1 mouse cellular context compared by ENCODE assay signal in genomic region chr12:4571864-4572263, GRCm38 (mm10).
TF ChIP-seq lines count a peak whose summit lies in the region.

No protein-coding gene starts in this region.

TF ChIP-seq in MEL, 35 proteins besides CTCF, POLR2A, EP300 and RAD21 (continued from another document):
- no peak for TF ChIP-seq POLR2AphosphoS5 (IDR thresholded peaks at IDR 0.05; ENCODE audit: borderline replicate concordance, low read depth, low read length)
- no peak for TF ChIP-seq NRF1 (IDR thresholded peaks at IDR 0.05; ENCODE audit: insufficient read depth, low read depth, low read length, poor library complexity, severe bottlenecking)
- TF ChIP-seq ELF1 (IDR thresholded peaks at IDR 0.05; ENCODE audit: low read depth, low read length) = 0 out of 2 replicates have a peak, but pooled peaks have one; percentile 6
- TF ChIP-seq CHD1 (IDR thresholded peaks at IDR 0.05; ENCODE audit: low read depth, low read length) = no peak
- peak; percentile 83 for TF ChIP-seq SMC3 (IDR thresholded peaks at IDR 0.05; ENCODE audit: low read depth, low read length)
- TF ChIP-seq MAZ (IDR thresholded peaks at IDR 0.05; ENCODE audit: low read depth, low read length) = 0 out of 2 replicates have a peak, but pooled peaks have one; percentile 49
